Mouse (Mus musculus): ENCODE measurements around the gene Coq4.

Gene Coq4

GRCm38 (mm10) chr2:29802075-29802826 lies 15.0 kb downstream of the Coq4 start, which contains the start of gene Slc27a4:
TSS of gene Slc27a4 (plus strand) at chr2:29802634.
- peak; percentile 95 for DNase-seq

DNA sequence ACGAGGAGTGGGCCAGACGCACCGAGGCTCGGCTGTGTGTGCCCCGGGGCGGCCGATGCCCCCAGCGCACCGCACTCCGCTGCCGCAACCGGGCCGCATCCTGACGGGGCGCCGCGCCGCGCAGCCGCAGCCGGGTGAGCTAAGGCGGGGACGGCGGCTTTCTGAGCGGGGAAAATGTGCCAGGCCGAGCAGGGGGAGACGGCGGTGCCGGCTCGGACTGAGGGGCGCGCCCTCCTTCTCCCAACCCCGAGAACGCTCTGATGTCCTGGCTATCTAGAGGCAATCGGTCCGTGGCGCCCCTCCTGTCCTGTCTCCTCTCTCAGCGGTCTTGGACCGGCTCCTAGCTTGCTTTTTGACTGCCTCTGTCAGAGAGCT lies 15.5 kb downstream of the Coq4 start:
- DNase-seq: no peak

- peak; percentile 55 for DNase-seq
Measured at GRCm38 (mm10) chr2:29803400-29803831, 16.1 kb downstream of the Coq4 start.

- no peak for DNase-seq
Measured at GRCm38 (mm10) chr2:29815678-29816371, 28.5 kb downstream of the Coq4 start.

- DNase-seq: peak; percentile 80
Measured at GRCm38 (mm10) chr2:29817426-29818232, 30.3 kb downstream of the Coq4 start.

DNA sequence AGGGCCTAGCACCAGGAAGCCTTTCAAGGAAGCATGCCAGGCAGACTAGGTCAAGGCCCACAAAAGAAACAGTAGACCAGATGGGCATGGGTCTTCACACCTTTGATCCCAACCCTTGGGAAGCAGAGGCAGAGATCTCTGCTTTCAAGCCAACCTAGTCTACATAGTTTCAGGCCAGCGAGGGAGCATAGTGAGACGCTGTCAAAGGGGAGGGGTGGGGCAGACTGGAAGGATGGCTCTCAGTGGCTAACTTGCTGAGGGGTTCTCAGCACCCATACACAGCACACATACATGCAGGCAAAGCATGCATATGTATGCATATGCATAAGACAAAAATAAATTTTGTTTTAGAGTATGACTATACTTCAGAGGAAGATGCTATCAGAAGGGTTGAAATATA lies 32.1 kb downstream of the Coq4 start:
- no peak for DNase-seq

DNA sequence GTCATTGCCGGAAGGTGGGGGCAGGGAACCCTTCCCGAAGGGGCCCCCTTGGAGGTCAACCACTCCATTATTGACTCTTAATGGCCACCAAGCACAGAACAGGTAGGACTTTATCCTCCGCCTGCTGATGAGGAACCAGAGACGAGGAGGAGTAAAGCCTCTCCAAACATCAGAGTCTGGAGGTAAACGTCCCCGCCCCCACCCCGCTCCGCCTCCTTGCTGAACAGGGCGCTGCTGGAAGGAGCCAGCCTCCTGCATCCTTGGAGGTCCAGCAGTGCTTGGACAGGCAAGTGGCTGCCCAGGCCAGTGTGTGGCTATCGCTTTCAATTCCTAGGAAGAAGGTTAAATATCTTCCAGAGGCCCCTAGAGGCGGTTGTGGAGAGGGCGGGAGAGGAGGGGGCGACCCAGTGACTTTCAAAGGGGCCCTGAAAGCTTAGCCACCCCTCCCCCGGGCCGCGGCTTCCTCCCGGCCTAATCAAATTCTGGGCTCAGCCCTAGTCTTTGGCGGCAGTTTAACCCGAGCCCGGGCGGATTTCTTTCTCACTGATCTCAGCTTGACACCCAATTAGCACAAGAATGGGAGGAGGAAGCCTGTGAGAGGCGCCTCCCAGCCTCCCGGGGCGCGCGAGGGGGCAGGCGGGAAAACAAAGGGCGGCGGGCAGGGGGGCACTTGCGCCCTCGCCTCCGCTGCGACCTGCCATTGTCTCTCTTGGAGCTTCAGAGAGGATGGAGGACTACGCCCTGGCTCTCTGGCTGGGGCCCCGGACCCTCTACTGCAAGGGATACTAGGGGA lies 32.9 kb downstream of the Coq4 start, which contains the start of gene Urm1:
Gene Urm1 (plus strand): TSS at position 51 of the 793 bp plus-strand sequence.
- DNase-seq: peak; percentile 64

DNA sequence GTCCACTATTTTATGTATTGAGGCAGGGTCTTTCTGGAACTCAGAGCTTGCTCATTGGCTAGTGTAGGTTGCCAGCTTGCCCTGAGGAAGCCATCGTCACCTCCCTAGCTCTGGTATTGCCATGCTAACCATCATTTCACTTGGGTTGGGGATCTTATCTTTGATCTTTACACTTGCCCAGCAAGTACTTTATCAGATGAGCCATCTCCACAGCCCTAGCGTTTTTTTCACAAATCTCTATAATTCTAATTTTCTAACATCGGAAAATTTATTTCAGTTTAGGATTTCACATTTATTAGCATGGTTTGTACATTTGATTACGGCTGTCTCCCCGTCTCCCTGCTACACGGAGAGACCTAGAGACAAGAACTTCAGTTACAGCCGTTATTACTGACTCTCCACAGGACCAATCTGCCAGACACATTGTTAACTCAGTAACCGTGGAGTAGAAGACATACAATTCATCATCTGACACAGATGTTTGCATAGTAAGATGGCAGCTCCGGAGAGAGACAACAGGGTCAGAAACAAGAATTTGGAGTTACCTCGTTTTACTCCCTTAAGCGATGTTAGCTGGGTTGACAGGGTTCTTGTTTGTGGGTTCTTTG lies 39.1 kb downstream of the Coq4 start:
- DNase-seq: no peak

DNA sequence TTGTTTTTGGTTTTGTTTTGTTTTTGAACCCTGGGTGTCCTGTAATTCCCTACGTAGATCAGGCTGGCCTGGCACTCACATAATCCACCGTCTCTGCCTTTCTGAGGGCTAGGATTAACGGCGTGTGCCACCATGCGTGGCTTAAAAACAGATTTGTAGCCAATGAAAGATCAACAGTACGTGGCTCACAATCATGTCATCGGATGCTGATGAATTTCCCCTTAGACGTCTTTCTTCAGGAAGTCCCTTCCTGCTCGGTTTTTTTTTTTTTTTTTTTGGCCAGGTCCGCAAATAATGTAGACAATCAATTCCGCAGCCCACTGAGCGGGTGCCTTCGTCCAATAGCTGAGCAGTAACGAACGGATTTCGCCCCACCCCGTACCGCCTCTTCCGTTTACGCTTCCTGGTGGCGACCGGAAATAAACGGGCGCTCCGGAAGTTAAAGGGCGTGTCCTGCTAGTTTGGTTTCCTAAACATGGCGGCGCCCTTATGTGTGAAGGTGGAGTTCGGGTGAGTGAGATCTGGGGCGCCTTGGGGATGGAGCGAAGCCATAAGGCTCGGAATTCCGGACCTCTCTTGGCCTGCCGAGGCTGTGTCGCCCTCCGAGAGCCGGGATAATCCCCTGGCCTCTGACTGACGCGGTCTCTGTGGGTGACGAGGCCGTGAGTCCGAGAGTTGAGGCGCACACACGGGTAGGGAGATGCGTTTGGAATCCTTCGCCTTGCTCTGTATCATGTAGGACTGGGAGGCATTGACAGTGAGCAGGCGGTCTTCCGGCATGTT lies 39.8 kb downstream of the Coq4 start:
- peak; percentile 96 for DNase-seq

- DNase-seq: no peak
Measured at GRCm38 (mm10) chr2:29827709-29828024, 40.4 kb downstream of the Coq4 start.

DNA sequence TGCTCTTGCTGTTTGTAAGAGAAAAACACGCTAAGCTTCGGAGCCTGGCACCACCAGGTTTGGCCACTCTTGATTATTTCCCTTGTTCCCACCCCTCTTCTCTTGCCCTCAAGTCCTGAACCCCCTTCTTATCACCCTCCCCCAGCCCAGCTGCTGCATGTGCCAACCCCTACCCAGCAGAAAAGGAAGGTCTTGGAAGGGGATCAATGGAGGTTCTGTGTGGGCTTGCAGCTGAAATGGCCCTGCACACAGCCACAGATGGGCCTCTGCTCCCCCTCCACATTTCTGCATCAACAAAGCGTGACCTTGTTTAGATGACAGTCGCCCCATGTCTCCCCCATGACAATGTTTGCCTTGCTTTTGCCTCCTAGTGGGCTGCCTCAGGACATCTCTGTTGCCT lies 43.8 kb downstream of the Coq4 start:
- peak; percentile 49 for DNase-seq

GRCm38 (mm10) chr2:29833796-29834195 lies 46.5 kb downstream of the Coq4 start:
- no peak for DNase-seq

GRCm38 (mm10) chr2:29835391-29835899 lies 48.2 kb downstream of the Coq4 start:
- no peak for DNase-seq

DNA sequence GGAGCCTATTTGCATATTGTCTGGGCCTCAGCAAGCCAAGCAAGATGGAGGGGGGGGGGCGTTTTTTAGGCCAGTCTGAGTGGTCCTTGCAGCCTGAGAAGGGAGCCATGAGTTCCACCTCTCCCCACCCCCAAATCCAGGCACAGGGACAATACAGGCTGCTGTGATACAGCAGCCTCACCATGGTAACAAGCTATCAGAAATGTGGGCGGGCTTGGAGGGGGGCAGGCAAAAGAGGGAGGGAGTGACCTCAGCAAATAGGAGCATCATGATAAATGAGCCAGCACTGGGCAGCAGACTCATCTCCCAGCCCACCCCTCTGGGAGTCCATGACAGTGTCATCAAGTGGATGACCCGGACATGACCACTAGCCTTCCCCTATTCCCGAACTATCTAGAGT lies 52.2 kb downstream of the Coq4 start:
- DNase-seq: no peak

DNA sequence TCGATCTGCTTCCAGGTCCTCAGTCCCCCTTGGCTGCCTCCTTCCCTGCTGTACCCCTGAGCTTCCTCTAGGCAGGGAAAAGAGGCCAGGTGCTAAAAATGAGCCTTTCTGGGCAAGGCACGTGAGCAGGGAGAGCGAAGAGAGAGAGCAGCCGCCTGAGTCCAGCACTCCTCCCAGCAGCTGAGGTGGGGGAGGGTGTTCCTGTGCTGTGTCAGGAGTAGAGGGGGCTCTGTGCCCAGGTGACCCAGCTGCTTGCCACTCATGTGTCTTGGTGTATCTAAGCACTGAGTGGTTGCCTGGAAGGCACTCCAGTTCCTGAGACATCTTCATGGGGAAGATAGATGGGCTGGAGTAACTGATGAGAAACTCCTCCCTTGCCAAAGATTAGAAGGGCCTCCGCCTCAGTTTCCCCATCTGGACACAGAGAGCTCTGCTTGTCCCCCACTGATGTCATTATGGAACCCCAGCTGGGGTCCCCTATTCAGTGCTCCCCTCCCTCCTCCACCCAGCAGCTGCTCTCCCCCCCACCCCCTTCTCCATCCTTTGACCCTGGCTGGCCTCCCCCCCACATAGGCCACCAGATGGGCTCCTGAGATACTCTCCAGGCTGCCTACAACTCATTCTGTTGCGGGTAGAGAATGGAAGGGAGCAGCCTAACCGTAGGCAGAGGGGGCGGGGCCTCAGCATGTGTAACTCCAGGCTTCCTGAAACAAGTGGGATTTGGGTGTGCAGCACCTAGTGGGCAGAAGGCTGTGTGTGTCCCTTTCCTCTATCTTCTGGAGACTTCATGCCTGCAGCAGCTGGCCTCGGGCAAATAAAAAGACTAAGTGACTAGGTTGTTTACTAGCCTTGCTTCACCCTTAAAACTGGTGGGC lies 56.2 kb downstream of the Coq4 start:
- no peak for DNase-seq

DNA sequence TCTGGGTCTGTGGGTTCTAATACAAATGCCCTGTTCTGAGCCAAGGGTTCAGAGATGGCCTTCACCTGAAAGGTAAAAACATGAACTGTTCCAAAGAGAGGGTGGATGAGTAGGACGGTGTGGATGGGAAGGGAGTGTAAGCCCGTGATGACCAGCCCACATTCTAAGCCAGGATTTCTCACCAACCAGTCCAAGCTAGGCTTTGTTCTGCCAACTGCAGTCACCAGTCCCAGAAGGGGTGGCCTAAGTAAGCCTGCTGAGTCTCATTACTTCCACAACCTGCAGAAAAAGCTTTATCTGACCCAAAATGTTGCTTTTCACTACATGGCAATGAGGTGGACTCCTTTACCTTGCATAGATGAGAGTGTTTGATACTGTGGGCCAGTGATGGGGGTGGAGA lies 56.8 kb downstream of the Coq4 start:
- no peak for DNase-seq

DNA sequence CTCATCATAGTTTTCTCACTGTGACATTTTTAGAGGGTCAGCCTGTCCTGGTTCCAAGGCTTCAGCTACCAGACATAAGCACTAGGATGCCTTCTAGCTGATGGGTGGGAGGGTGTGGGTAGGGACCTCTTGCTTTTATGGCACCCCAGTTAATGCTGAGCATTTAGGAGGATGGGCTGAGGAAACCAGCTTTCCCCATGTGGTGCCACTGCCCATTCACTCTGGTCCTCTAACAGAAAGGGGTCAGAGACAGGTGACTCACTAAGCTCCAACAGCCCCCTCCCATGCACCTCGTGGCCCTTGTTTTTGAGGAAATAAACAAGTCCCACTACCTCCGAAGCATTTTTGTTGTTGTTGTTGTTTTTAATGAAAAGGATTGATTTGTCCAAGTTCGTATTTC lies 57.4 kb downstream of the Coq4 start:
- no peak for DNase-seq

- DNase-seq: no peak
Measured at GRCm38 (mm10) chr2:29845636-29846035, 58.3 kb downstream of the Coq4 start.

- DNase-seq: no peak
Measured at GRCm38 (mm10) chr2:29846061-29846853, 59.0 kb downstream of the Coq4 start.
